Mouse (Mus musculus) cerebellum, postnatal 10 days (tissue): ENCODE data around the gene Atp8b3.

Experiments
- DNase-seq, 2 experiments: peaks; one replicate each; pipeline ENCODE4 v3.0.0; 2021; ENCODE audit warnings: mixed read lengths in 2 of 2

The Atp8b3 gene

GRCm38 (mm10) chr10:80513739-80514138 is 25.2 kb downstream of the Atp8b3 start:
- no peak for DNase-seq

GRCm38 (mm10) chr10:80510273-80510660 is 28.7 kb downstream of the Atp8b3 start:
- no peak for DNase-seq

GRCm38 (mm10) chr10:80509412-80510272 is 29.3 kb downstream of the Atp8b3 start:
- peak; percentile 90 to 95 for DNase-seq

- DNase-seq, result peak; percentile 81 to 86
Measured at GRCm38 (mm10) chr10:80506222-80506621, 32.7 kb downstream of the Atp8b3 start.

GRCm38 (mm10) chr10:80504724-80505123 is 34.2 kb downstream of the Atp8b3 start:
- DNase-seq, result no peak

- DNase-seq, result no peak
Measured at GRCm38 (mm10) chr10:80503599-80504220, 35.2 kb downstream of the Atp8b3 start.

GRCm38 (mm10) chr10:80502819-80503314 is 36.1 kb downstream of the Atp8b3 start:
- no peak for DNase-seq

- DNase-seq, result no peak
Measured at GRCm38 (mm10) chr10:80502291-80502690, 36.6 kb downstream of the Atp8b3 start.

GRCm38 (mm10) chr10:80496421-80496820 is 42.5 kb downstream of the Atp8b3 start:
- no peak for DNase-seq

GRCm38 (mm10) chr10:80495901-80496300 is 43.0 kb downstream of the Atp8b3 start:
- no peak for DNase-seq

- peak; percentile 50 to 61 for DNase-seq
Measured at GRCm38 (mm10) chr10:80494732-80495131, 44.2 kb downstream of the Atp8b3 start, which contains the start of gene Onecut3. Onecut3 (plus strand) TSS chr10:80494835.

- peak; percentile 53 to 57 for DNase-seq
Measured at GRCm38 (mm10) chr10:80490051-80490450, 48.9 kb downstream of the Atp8b3 start.

- peak; percentile 33 to 47 for DNase-seq
Measured at GRCm38 (mm10) chr10:80486862-80487379, 52.0 kb downstream of the Atp8b3 start.

- no peak for DNase-seq
Measured at GRCm38 (mm10) chr10:80481002-80481401, 57.9 kb downstream of the Atp8b3 start.

- no peak for DNase-seq
Measured at GRCm38 (mm10) chr10:80478531-80478930, 60.4 kb downstream of the Atp8b3 start.

GRCm38 (mm10) chr10:80475290-80475959 is 63.5 kb downstream of the Atp8b3 start:
- peak; percentile 98 for DNase-seq
